Mouse (Mus musculus) brain, embryonic 14.5 days (tissue): ENCODE measurements around the gene Cnpy4.

ENCODE experiments used
- CTCF ChIP-seq: fragments of 200-500 bp; IDR thresholded peaks from 2 replicates; pipeline ENCODE4 v1.5.1; 2012; ENCODE audit warnings: inconsistent platforms, mild to moderate bottlenecking, moderate library complexity, borderline replicate concordance; ENCODE audit not compliant: insufficient read depth, insufficient read length; ENCODE audit errors: extremely low read depth
- POLR2A ChIP-seq: fragments of 200-500 bp; IDR thresholded peaks from 2 replicates; pipeline ENCODE4 v1.6.1; 2012; ENCODE audit warnings: mild to moderate bottlenecking, inconsistent platforms, borderline replicate concordance; ENCODE audit not compliant: poor library complexity, insufficient read depth, insufficient read length, severe bottlenecking; ENCODE audit errors: extremely low read depth

- TF ChIP-seq POLR2A (peak; percentile 27; the same call in 1 of the 2 replicates), CTCF (0 out of 2 replicates have a peak, but pooled peaks have one; percentile 1)
Observed at GRCm38 (mm10) chr5:138171695-138172491, 15.4 kb upstream of the Cnpy4 start, which contains the start of the genes Ap4m1 and Mcm7.
